Mouse (Mus musculus) kidney, embryonic 14.5 days (tissue): ENCODE measurements around the gene Ttll13. TPM values are rescaled to one million over a fixed set of nuclear protein-coding genes. Genes with fewer than 3 reads are reported as not detected.

Experiments
- ATAC-seq: fragments of 200-750 bp; cut with Nextera tagmentation; 2 replicates; pipeline ENCODE4 v1.8.0; 2017; ENCODE audit warnings: moderate number of reproducible peaks, mild to moderate bottlenecking, moderate TSS enrichment, moderate library complexity; ENCODE audit not compliant: low FRiP score, low TSS enrichment
- H3K27ac ChIP-seq: fragments of 300-500 bp; sonication (generic); 2 replicates; pipeline ENCODE4 v1.5.1; 2014; ENCODE audit warnings: low read depth, mild to moderate bottlenecking, low read length, moderate library complexity, mixed read lengths
- H3K27me3 ChIP-seq: fragments of 300-500 bp; sonication (generic); 2 replicates; pipeline ENCODE4 v1.6.1; 2014; ENCODE audit warnings: mild to moderate bottlenecking, low read length; ENCODE audit not compliant: control insufficient read depth, insufficient read depth
- H3K36me3 ChIP-seq: fragments of 300-500 bp; sonication (generic); 2 replicates; pipeline ENCODE4 v1.6.1; 2014; ENCODE audit warnings: low read length, mixed read lengths; ENCODE audit not compliant: control insufficient read depth, insufficient read depth
- H3K4me1 ChIP-seq: fragments of 300-500 bp; sonication (generic); 2 replicates; pipeline ENCODE4 v1.6.1; 2014; ENCODE audit warnings: low read length, mixed read lengths; ENCODE audit not compliant: control insufficient read depth, insufficient read depth
- H3K4me2 ChIP-seq: fragments of 300-500 bp; sonication (generic); replicated peaks from 2 replicates; pipeline ENCODE4 v1.6.1; 2014; ENCODE audit warnings: low read depth, mild to moderate bottlenecking, low read length
- H3K4me3 ChIP-seq: fragments of 300-500 bp; sonication (generic); 2 replicates; pipeline ENCODE4 v1.5.1; 2014; ENCODE audit warnings: mild to moderate bottlenecking, low read length
- H3K9ac ChIP-seq: fragments of 300-500 bp; sonication (generic); 2 replicates; pipeline ENCODE4 v1.6.1; 2014; ENCODE audit warnings: low read depth, mild to moderate bottlenecking, low read length, moderate library complexity
- H3K9me3 ChIP-seq: fragments of 300-500 bp; sonication (generic); 2 replicates; pipeline ENCODE4 v1.6.1; 2016; ENCODE audit warnings: low read length; ENCODE audit not compliant: control insufficient read depth
- WGBS: fragments of 180-500 bp; shearing (Covaris S2); extraction: QIAGEN DNeasy Blood & Tissue Kit; methylation state at CpG from one replicate; pipeline ENCODE4 v1.1.7; 2014; 5-methylcytosine and 5-hydroxymethylcytosine counted together
- polyA plus RNA-seq: library from polyadenylated mRNA; unstranded; fragments of >200 nt; fragmentation: Nextera tagmentation; extraction: Ambion mirVana; gene quantifications from 2 replicates; pipeline ENCODE4 v1.2.1, GENCODE M21; 2014

The Ttll13 gene
- polyA plus RNA-seq, 1 experiment from 2014 or later: 1.7 TPM

DNA sequence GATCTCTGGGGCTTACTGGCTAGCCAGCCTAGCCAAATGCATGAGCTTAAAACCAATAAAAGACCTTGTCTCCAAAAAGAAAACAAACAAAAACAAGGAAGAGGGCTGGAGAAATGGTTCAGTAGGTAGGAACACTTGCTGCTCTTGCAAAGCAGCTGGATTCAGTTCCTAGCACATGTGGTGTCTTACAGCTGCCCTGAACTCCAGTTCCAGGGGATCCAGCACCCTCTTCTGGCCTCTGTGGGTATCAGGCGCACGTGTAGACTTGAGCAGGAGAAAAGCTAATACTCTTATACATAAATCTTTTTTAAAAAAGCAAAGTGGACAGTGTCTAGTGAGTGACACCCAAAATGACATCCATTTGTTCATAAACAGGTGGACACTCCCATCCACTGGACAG, 55.3 kb downstream of the Ttll13 start:
- no peaks in the 10 kb centered on the region for H3K4me1 ChIP-seq
- no peak overlapping the region for H3K27ac ChIP-seq
- peaks cover 66% of the 10 kb centered on the region for H3K36me3 ChIP-seq
- ATAC-seq: no peak
- no peaks in the 10 kb centered on the region for H3K9me3 ChIP-seq
- no peak overlapping the region for H3K9ac ChIP-seq
- WGBS: 91% methylated on average over 2 of the region's 2 CpGs
- no peak overlapping the region for H3K4me2 ChIP-seq
- no peaks in the 10 kb centered on the region for H3K27me3 ChIP-seq
- no peak overlapping the region for H3K4me3 ChIP-seq

GRCm38 (mm10) chr7:80307766-80308165, 61.6 kb downstream of the Ttll13 start:
- peaks cover 97% of the 10 kb centered on the region for H3K36me3 ChIP-seq
- H3K4me1 ChIP-seq: no peaks in the 10 kb centered on the region
- no peak overlapping the region for H3K4me2 ChIP-seq
- no peaks in the 10 kb centered on the region for H3K27me3 ChIP-seq
- H3K4me3 ChIP-seq: no peak overlapping the region
- H3K27ac ChIP-seq: no peak overlapping the region
- H3K9ac ChIP-seq: no peak overlapping the region
- 83% methylated on average over 3 of the region's 3 CpGs for WGBS
- no peaks in the 10 kb centered on the region for H3K9me3 ChIP-seq
- no peak for ATAC-seq

Other genes with a start within 250 kb of the Ttll13 start
- 23.6 and 25.7 TPM in 2 replicates for gene Zfp710, start 221.6 kb upstream of the Ttll13 start, polyA plus RNA-seq
- gene Idh2, start 131.0 kb upstream of the Ttll13 start, polyA plus RNA-seq: 549 and 658 TPM in 2 replicates
- gene Sema4b, start 59.5 kb upstream of the Ttll13 start, polyA plus RNA-seq: 13.0 and 19.9 TPM in 2 replicates
- 100 and 139 TPM in 2 replicates for gene Cib1, start 13.6 kb upstream of the Ttll13 start, polyA plus RNA-seq
- gene Gdpgp1, start 13.5 kb upstream of the Ttll13 start, polyA plus RNA-seq: 3.3 and 5.3 TPM in 2 replicates
- gene Ngrn, start 14.8 kb downstream of the Ttll13 start, polyA plus RNA-seq: 44.8 and 49.7 TPM in 2 replicates
- 9.9 and 15.5 TPM in 2 replicates for gene Vps33b, start 23.3 kb downstream of the Ttll13 start, polyA plus RNA-seq
- 140 and 158 TPM in 2 replicates for gene Prc1, start 48.1 kb downstream of the Ttll13 start, polyA plus RNA-seq
- 15.1 and 15.9 TPM in 2 replicates for gene Rccd1, start 78.1 kb downstream of the Ttll13 start, polyA plus RNA-seq
- gene Unc45a, start 94.6 kb downstream of the Ttll13 start, polyA plus RNA-seq: 17.8 and 27.8 TPM in 2 replicates
- 19.9 and 22.4 TPM in 2 replicates for gene Hddc3, start 96.7 kb downstream of the Ttll13 start, polyA plus RNA-seq
- gene Man2a2, start 125.0 kb downstream of the Ttll13 start, polyA plus RNA-seq: 11.9 and 17.2 TPM in 2 replicates
- gene Fes, start 141.6 kb downstream of the Ttll13 start, polyA plus RNA-seq: 10.7 and 11.4 TPM in 2 replicates
- gene Furin, start 159.1 kb downstream of the Ttll13 start, polyA plus RNA-seq: 11.3 and 13.6 TPM in 2 replicates